Mouse (Mus musculus): ENCODE data around the gene Midn. TPM values are rescaled to one million over a fixed set of nuclear protein-coding genes. Genes with fewer than 3 reads are reported as not detected.

Gene Midn
- polyA plus RNA-seq, 1 experiment from 2014 or later, result 32.6 TPM

- TF ChIP-seq CTCF (IDR thresholded peaks at IDR 0.05; ENCODE audit: low read depth), result no peak
- no peak overlapping the region for H3K4me3 ChIP-seq (ENCODE audit: low read depth, low read length)
- H3K27ac ChIP-seq (ENCODE audit: low read depth), result no peak overlapping the region
- no peak overlapping the region for H3K9ac ChIP-seq
- no peaks in the 10 kb centered on the region for H3K27me3 ChIP-seq (ENCODE audit: insufficient read depth, low read length)
- no peaks in the 10 kb centered on the region for H3K9me3 ChIP-seq (ENCODE audit: low read depth, low read length)
- H3K36me3 ChIP-seq (ENCODE audit: insufficient read depth), result peaks cover 80% of the 10 kb centered on the region
- DNase-seq (no peak), ATAC-seq (ENCODE audit: insufficient read depth) (no peak)
- no peaks in the 10 kb centered on the region for H3K4me1 ChIP-seq (ENCODE audit: insufficient read depth)
- 87% methylated on average over 9 of the region's 9 CpGs for WGBS
- H3K4me2 ChIP-seq, result no peak overlapping the region
These were observed 18.2 kb upstream of the Midn start for GRCm38 (mm10) chr10:80129846-80130245.

GRCm38 (mm10) chr10:80130403-80131031 is 17.6 kb upstream of the Midn start:
- Histone ChIP-seq H3K36me3 (ENCODE audit: insufficient read depth) (peaks cover 73% of the 10 kb centered on the region), H3K9me3 (ENCODE audit: low read depth, low read length) (no peaks in the 10 kb centered on the region), H3K27ac (ENCODE audit: low read depth) (no peak overlapping the region), H3K4me3 (ENCODE audit: low read depth, low read length) (no peak overlapping the region), H3K27me3 (ENCODE audit: insufficient read depth, low read length) (peaks cover 4% of the 10 kb centered on the region), H3K4me1 (ENCODE audit: insufficient read depth) (no peaks in the 10 kb centered on the region), H3K9ac (no peak overlapping the region), H3K4me2 (no peak overlapping the region)
- TF ChIP-seq CTCF (IDR thresholded peaks at IDR 0.05; ENCODE audit: low read depth), result no peak
- ATAC-seq (ENCODE audit: insufficient read depth) (no peak), DNase-seq (no peak)
- 68% methylated on average over 18 of the region's 18 CpGs for WGBS

GRCm38 (mm10) chr10:80131316-80131951 is 16.6 kb upstream of the Midn start:
- no peak for TF ChIP-seq CTCF (IDR thresholded peaks at IDR 0.05; ENCODE audit: low read depth)
- peak overlapping the region; percentile 0; the same call in 1 of the 2 replicates for H3K4me3 ChIP-seq (ENCODE audit: low read depth, low read length)
- H3K27ac ChIP-seq (ENCODE audit: low read depth), result no peak overlapping the region
- H3K27me3 ChIP-seq (ENCODE audit: insufficient read depth, low read length), result peaks cover 13% of the 10 kb centered on the region
- ATAC-seq (ENCODE audit: insufficient read depth) (peak; percentile 38; the same call in 1 of the 2 replicates), DNase-seq (peak; percentile 67)
- peaks cover 64% of the 10 kb centered on the region for H3K36me3 ChIP-seq (ENCODE audit: insufficient read depth)
- H3K4me1 ChIP-seq (ENCODE audit: insufficient read depth), result no peaks in the 10 kb centered on the region
- no peak overlapping the region for H3K9ac ChIP-seq
- H3K9me3 ChIP-seq (ENCODE audit: low read depth, low read length), result no peaks in the 10 kb centered on the region
- H3K4me2 ChIP-seq, result peak overlapping the region; percentile 43; the same call in 1 of the 2 replicates
- WGBS, result 19% methylated on average over 55 of the region's 55 CpGs

GRCm38 (mm10) chr10:80131952-80132350 is 16.1 kb upstream of the Midn start:
- WGBS, result 54% methylated on average over 27 of the region's 27 CpGs
- Histone ChIP-seq H3K36me3 (ENCODE audit: insufficient read depth) (peaks cover 59% of the 10 kb centered on the region), H3K4me1 (ENCODE audit: insufficient read depth) (no peaks in the 10 kb centered on the region), H3K9me3 (ENCODE audit: low read depth, low read length) (no peaks in the 10 kb centered on the region), H3K27ac (ENCODE audit: low read depth) (no peak overlapping the region), H3K4me3 (ENCODE audit: low read depth, low read length) (no peak overlapping the region), H3K4me2 (peak overlapping the region; percentile 43; the same call in 1 of the 2 replicates), H3K9ac (no peak overlapping the region), H3K27me3 (ENCODE audit: insufficient read depth, low read length) (peaks cover 19% of the 10 kb centered on the region)
- no peak for TF ChIP-seq CTCF (IDR thresholded peaks at IDR 0.05; ENCODE audit: low read depth)
- 0 out of 2 replicates have a peak, but pooled peaks have one; percentile 5 for ATAC-seq (ENCODE audit: insufficient read depth)
- no peak for DNase-seq

- Histone ChIP-seq H3K4me3 (ENCODE audit: low read depth, low read length) (no peak overlapping the region), H3K9ac (no peak overlapping the region), H3K36me3 (ENCODE audit: insufficient read depth) (peaks cover 45% of the 10 kb centered on the region), H3K4me2 (no peak overlapping the region), H3K27ac (ENCODE audit: low read depth) (no peak overlapping the region), H3K27me3 (ENCODE audit: insufficient read depth, low read length) (peaks cover 32% of the 10 kb centered on the region), H3K9me3 (ENCODE audit: low read depth, low read length) (no peaks in the 10 kb centered on the region), H3K4me1 (ENCODE audit: insufficient read depth) (peaks cover 3% of the 10 kb centered on the region; the same call in 1 of the 2 replicates)
- no peak for ATAC-seq (ENCODE audit: insufficient read depth)
- 0 out of 2 replicates have a peak, but pooled peaks have one; percentile 7 for TF ChIP-seq CTCF (IDR thresholded peaks at IDR 0.05; ENCODE audit: low read depth)
- no peak for DNase-seq
- WGBS, result 66% methylated on average over 8 of the region's 8 CpGs
These were observed 14.7 kb upstream of the Midn start for GRCm38 (mm10) chr10:80133226-80133849.

- no peak for TF ChIP-seq CTCF (IDR thresholded peaks at IDR 0.05; ENCODE audit: low read depth)
- 81% methylated on average over 9 of the region's 9 CpGs for WGBS
These were observed 13.7 kb upstream of the Midn start for GRCm38 (mm10) chr10:80134421-80134820.

GRCm38 (mm10) chr10:80135161-80135560 is 12.9 kb upstream of the Midn start:
- peaks cover 5% of the 10 kb centered on the region; the same call in 1 of the 2 replicates for H3K4me1 ChIP-seq (ENCODE audit: insufficient read depth)
- no peak for TF ChIP-seq CTCF (IDR thresholded peaks at IDR 0.05; ENCODE audit: low read depth)
- DNase-seq, result no peak
- H3K27me3 ChIP-seq (ENCODE audit: insufficient read depth, low read length), result peaks cover 48% of the 10 kb centered on the region
- WGBS, result 78% methylated on average over 10 of the region's 10 CpGs
- no peak for ATAC-seq (ENCODE audit: insufficient read depth)
- no peak overlapping the region for H3K27ac ChIP-seq (ENCODE audit: low read depth)
- no peak overlapping the region for H3K9ac ChIP-seq
- H3K36me3 ChIP-seq (ENCODE audit: insufficient read depth), result peaks cover 27% of the 10 kb centered on the region
- H3K4me3 ChIP-seq (ENCODE audit: low read depth, low read length), result no peak overlapping the region
- no peak overlapping the region for H3K4me2 ChIP-seq
- H3K9me3 ChIP-seq (ENCODE audit: low read depth, low read length), result no peaks in the 10 kb centered on the region

More at GRCm38 (mm10) chr10:80134421-80134820, 13.7 kb upstream of the Midn start:
- DNase-seq (no peak), ATAC-seq (ENCODE audit: insufficient read depth) (no peak)
- H3K9me3 ChIP-seq (ENCODE audit: low read depth, low read length), result no peaks in the 10 kb centered on the region
- no peak overlapping the region for H3K9ac ChIP-seq
- H3K36me3 ChIP-seq (ENCODE audit: insufficient read depth), result peaks cover 34% of the 10 kb centered on the region
- no peak overlapping the region for H3K27ac ChIP-seq (ENCODE audit: low read depth)
- no peak overlapping the region for H3K4me2 ChIP-seq
- H3K4me1 ChIP-seq (ENCODE audit: insufficient read depth), result peaks cover 5% of the 10 kb centered on the region; the same call in 1 of the 2 replicates
- no peak overlapping the region for H3K4me3 ChIP-seq (ENCODE audit: low read depth, low read length)
- peaks cover 43% of the 10 kb centered on the region for H3K27me3 ChIP-seq (ENCODE audit: insufficient read depth, low read length)
